Mouse (Mus musculus) liver, postnatal 0 days (tissue): ENCODE measurements around the gene Ins1. TPM values are rescaled to one million over a fixed set of nuclear protein-coding genes. Genes with fewer than 3 reads are reported as not detected.

Experiments
- ATAC-seq: fragments of 200-750 bp; cut with Nextera tagmentation; 2 replicates; pipeline ENCODE4 v1.8.0; 2017; ENCODE audit warnings: mild to moderate bottlenecking, moderate library complexity
- DNase-seq: peaks from one replicate; pipeline ENCODE4 v3.0.0-alpha.2; 2016
- H3K27ac ChIP-seq: fragments of 300-500 bp; sonication (generic); 2 replicates; pipeline ENCODE4 v1.5.1; 2014; ENCODE audit warnings: antibody characterized with exemption, moderate library complexity, mild to moderate bottlenecking, low read depth
- H3K27me3 ChIP-seq: fragments of 300-500 bp; sonication (generic); 2 replicates; pipeline ENCODE4 v1.6.1; 2014; ENCODE audit warnings: low read length, control low read depth, mixed read lengths; ENCODE audit not compliant: insufficient read depth
- H3K36me3 ChIP-seq: fragments of 300-500 bp; sonication (generic); replicated peaks from 2 replicates; pipeline ENCODE4 v1.6.1; 2014; ENCODE audit warnings: mild to moderate bottlenecking, control low read depth, low read length, moderate library complexity, mixed read lengths; ENCODE audit not compliant: insufficient read depth
- H3K4me1 ChIP-seq: fragments of 300-500 bp; sonication (generic); 2 replicates; pipeline ENCODE4 v1.6.1; 2014; ENCODE audit warnings: antibody characterized with exemption, mild to moderate bottlenecking, control low read depth; ENCODE audit not compliant: insufficient read depth
- H3K4me2 ChIP-seq: fragments of 300-500 bp; sonication (generic); 2 replicates; pipeline ENCODE4 v1.6.1; 2014; ENCODE audit warnings: low read depth, mild to moderate bottlenecking, low read length, moderate library complexity, mixed read lengths
- H3K4me3 ChIP-seq: fragments of 300-500 bp; sonication (generic); 2 replicates; pipeline ENCODE4 v1.5.1; 2014; ENCODE audit warnings: low read depth, low read length
- H3K9ac ChIP-seq: fragments of 300-500 bp; sonication (generic); replicated peaks from 2 replicates; pipeline ENCODE4 v1.6.1; 2014; ENCODE audit warnings: mild to moderate bottlenecking, moderate library complexity
- H3K9me3 ChIP-seq: fragments of 300-500 bp; sonication (generic); 2 replicates; pipeline ENCODE4 v1.6.1; 2016; ENCODE audit warnings: mild to moderate bottlenecking, control low read depth, low read length, mixed read lengths
- CTCF ChIP-seq: sonication (generic); IDR thresholded peaks from 2 replicates; pipeline ENCODE4 v1.5.1; 2016; ENCODE audit warnings: antibody characterized with exemption, low read depth
- EP300 ChIP-seq: IDR thresholded peaks from 2 replicates; pipeline ENCODE4 v1.6.1; 2016; ENCODE audit warnings: antibody characterized with exemption, low read depth, mild to moderate bottlenecking
- polyA plus RNA-seq: library from polyadenylated mRNA; unstranded; fragments of >200 nt; fragmentation: Nextera tagmentation; extraction: Ambion mirVana; gene quantifications from 2 replicates; pipeline ENCODE4 v1.2.1, GENCODE M21; 2015

The Ins1 gene
- 2.2 TPM in 1 of 2 replicates, not detected in the other for polyA plus RNA-seq

DNA sequence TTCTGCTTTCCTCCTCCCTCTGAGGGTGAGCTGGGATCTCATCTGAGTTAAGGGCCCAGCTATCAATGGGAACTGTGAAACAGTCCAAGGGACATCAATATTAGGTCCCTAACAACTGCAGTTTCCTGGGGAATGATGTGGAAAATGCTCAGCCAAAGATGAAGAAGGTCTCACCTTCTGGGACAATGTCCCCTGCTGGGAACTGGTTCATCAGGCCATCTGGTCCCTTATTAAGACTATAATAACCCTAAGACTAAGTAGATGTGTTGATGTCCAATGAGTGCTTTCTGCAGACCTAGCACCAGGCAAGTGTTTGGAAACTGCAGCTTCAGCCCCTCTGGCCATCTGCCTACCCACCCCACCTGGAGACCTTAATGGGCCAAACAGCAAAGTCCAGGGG, at the start of gene Ins1:
TSS of gene Ins1 (plus strand) at position 301 of the 400 bp plus-strand sequence.
- no peak within 1 kb of the TSS for H3K27ac ChIP-seq
- no peaks in the 10 kb centered on the region for H3K27me3 ChIP-seq
- H3K9ac ChIP-seq = no peak within 1 kb of the TSS
- no peak within 1 kb of the TSS for H3K4me2 ChIP-seq
- TF ChIP-seq EP300 = no peak
- no peak for TF ChIP-seq CTCF
- H3K4me3 ChIP-seq = no peak within 1 kb of the TSS
- ATAC-seq = no peak
- H3K36me3 ChIP-seq = no peaks in the 10 kb centered on the region
- no peaks in the 10 kb centered on the region for H3K4me1 ChIP-seq
- DNase-seq = no peak
- H3K9me3 ChIP-seq = no peaks in the 10 kb centered on the region
